Mouse (Mus musculus) cerebellum, adult 2 months (tissue): ENCODE results near the gene Eif4ebp2. TPM values are rescaled to one million over a fixed set of nuclear protein-coding genes. Genes with fewer than 3 reads are reported as not detected.
"Not testable (repeated sequence)": the region's sequence is repeated elsewhere in the genome, so short reads cannot be mapped to it uniquely, and the experiment has no call there.

ENCODE experiments used
- DNase-seq, 2 experiments: peaks; one replicate each; pipeline ENCODE4 v3.0.0; 2021
- H3K27ac ChIP-seq: fragments of 200-500 bp; 2 replicates; pipeline ENCODE4 v1.5.1; 2012; ENCODE audit warnings: low read length, control low read depth, inconsistent platforms; ENCODE audit not compliant: insufficient read depth
- H3K27me3 ChIP-seq: fragments of 200-500 bp; 2 replicates; pipeline ENCODE4 v1.6.1; 2012; ENCODE audit warnings: inconsistent platforms, mild to moderate bottlenecking, low read length, moderate library complexity; ENCODE audit not compliant: control insufficient read depth, insufficient read depth
- H3K4me1 ChIP-seq: fragments of 200-500 bp; 2 replicates; pipeline ENCODE4 v1.6.1; 2011; ENCODE audit warnings: low read length; ENCODE audit not compliant: control insufficient read depth, insufficient read depth
- H3K4me3 ChIP-seq: fragments of 200-500 bp; replicated peaks from 2 replicates; pipeline ENCODE3; 2011; ENCODE audit warnings: mild to moderate bottlenecking, low read depth, low read length, control low read depth; ENCODE audit not compliant: insufficient read depth
- CTCF ChIP-seq: fragments of 200-500 bp; IDR thresholded peaks from 2 replicates; pipeline ENCODE4 v1.5.1; 2011; ENCODE audit warnings: low read depth, mild to moderate bottlenecking, control low read depth, low read length, moderate library complexity, borderline replicate concordance; ENCODE audit not compliant: insufficient read depth
- POLR2A ChIP-seq: fragments of 200-500 bp; IDR thresholded peaks from 2 replicates; pipeline ENCODE4 v1.6.1; 2011; ENCODE audit warnings: low read length, control low read depth, borderline replicate concordance; ENCODE audit not compliant: insufficient read depth
- WGBS: fragments of 180-500 bp; shearing (Covaris S2); methylation state at CpG from one replicate; pipeline ENCODE4 v1.1.7; 2018; 5-methylcytosine and 5-hydroxymethylcytosine counted together
- polyA plus RNA-seq: library from polyadenylated mRNA; depleted of rRNA; stranded (reverse); fragments of >200 nt; gene quantifications from 2 replicates; pipeline ENCODE4 v1.2.3, GENCODE M21; 2012

Eif4ebp2 gene
- polyA plus RNA-seq, 1 experiment: 30.4 TPM

DNA sequence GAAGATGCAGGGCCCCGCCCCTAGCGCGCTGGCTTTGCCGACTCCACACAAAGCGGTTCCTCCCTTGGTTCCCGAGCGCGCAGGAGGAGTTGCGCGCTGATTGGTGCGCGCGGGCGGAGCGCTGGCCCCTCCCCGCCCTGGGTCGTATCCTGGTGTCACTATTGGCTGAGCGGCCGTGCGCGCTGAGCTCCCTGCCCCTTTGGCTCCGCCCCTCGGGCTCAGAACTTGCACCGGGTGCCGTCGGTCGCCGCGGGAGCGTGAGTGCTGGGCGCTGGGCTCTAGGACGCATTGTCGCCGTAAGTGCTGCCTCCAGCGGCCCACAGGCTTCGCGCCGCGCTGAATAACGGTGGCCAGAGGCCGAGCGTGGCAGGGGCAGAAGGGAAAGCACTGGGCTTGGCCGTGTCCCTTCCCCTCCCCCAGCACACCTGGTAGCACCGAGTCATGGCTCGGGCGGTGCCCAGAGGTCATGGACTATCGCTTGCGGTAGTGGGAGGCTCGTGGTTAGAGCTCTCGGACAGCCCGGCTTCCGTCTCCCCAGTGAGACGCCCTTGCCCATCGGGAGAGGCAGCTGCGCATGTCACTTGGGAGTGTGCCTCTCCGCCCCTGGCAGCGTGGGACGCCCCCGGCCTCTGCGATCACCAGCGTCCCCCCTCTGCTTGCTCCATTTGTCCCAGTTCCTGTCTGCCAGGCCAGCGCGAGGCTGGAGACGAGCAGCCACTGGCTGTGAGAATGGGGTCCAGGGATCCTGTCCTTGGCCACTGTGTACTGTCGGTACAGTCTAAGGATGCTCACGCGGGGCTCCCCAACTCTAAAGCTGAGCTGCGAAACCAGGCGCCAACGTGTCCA lies 23.4 kb upstream of the Eif4ebp2 start, which contains the start of gene Lrrc20:
Gene Lrrc20 (plus strand): TSS at position 208 of the 846 bp plus-strand sequence.
- Histone ChIP-seq H3K27me3 (no peaks in the 10 kb centered on the region), H3K27ac (0 out of 2 replicates have a peak within 1 kb of the TSS, but pooled peaks have one; percentile 8), H3K4me3 (peak within 1 kb of the TSS; percentile 82), H3K4me1 (no peaks in the 10 kb centered on the region; the same call in 1 of the 2 replicates)
- TF ChIP-seq CTCF: no peak
- peak; percentile 60 for TF ChIP-seq POLR2A
- under 1% methylated on average over 70 of the region's 70 CpGs for WGBS
- peak; percentile 93 to 97 for DNase-seq

DNA sequence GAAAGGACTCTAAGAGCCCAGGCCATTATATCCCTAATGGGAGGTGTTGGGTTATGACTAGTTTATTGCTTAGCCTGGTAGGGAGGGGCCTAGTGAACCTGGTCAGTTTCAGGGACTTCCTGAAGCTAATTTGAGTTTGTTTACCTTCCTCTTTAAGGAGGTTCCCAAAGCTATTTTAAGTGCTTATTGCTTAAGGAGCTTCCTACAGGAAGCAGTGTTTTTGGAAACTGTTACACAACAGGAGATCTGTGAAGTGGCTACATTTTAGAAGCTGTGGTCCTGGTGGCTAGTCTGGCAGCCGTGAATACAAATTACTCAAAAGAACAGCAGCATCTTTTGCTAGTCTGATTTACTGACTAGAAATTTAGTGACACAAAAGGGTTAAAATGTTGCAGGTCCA lies 21.9 kb upstream of the Eif4ebp2 start:
- H3K27ac ChIP-seq: no peak overlapping the region
- 82% methylated on average over 1 of the region's 1 CpGs for WGBS
- no peaks in the 10 kb centered on the region; the same call in 1 of the 2 replicates for H3K4me1 ChIP-seq
- no peak for TF ChIP-seq CTCF
- no peak for TF ChIP-seq POLR2A
- no peaks in the 10 kb centered on the region for H3K27me3 ChIP-seq
- DNase-seq: no peak
- H3K4me3 ChIP-seq: no peak overlapping the region

DNA sequence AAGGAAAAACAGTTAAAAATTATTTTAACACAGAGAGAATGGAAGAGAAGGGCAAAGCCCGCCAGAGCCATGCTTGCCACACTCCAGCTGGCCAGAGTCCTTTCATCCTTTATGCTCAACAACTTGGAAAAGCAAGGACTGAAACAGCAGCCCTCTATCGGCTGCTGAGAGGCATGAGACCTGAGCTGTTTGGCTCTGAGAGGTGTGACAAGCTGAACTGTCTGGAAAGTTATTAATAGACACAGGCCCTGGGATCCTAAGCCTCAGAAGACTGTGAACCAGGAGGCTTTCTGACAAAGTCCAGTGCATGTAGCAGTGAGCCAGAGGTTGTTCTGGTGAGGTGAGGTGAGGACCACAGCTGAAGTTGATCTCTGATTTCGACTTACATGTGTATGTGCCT lies 21.2 kb upstream of the Eif4ebp2 start:
- Histone ChIP-seq H3K4me3 (no peak overlapping the region), H3K27ac (no peak overlapping the region), H3K27me3 (no peaks in the 10 kb centered on the region), H3K4me1 (no peaks in the 10 kb centered on the region; the same call in 1 of the 2 replicates)
- TF ChIP-seq CTCF (no peak), POLR2A (no peak)
- no peak for DNase-seq
- WGBS: 73% methylated on average over 3 of the region's 3 CpGs

DNA sequence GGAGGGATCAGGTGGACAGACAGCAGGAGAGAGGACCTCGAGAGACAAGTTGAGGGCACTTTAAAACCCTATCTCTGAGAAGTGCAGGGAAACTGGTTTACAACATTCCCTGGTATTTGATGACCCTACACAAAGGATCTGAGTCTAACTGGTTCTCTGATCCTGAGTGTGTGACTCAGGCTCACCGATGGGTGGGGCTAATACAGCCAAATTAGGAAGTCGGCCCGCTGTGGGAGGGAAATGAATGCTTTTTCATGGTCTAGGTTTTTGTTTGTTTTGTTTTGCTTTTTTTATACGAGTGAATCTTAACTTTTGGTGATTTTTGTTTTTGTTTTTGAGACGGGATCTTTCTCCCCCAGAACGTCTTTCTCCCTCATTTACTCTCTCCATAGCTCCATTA lies 16.4 kb upstream of the Eif4ebp2 start:
- no peak for DNase-seq
- H3K27ac ChIP-seq: no peak overlapping the region
- WGBS: 68% methylated on average over 7 of the region's 7 CpGs
- H3K4me3 ChIP-seq: no peak overlapping the region
- H3K27me3 ChIP-seq: no peaks in the 10 kb centered on the region
- TF ChIP-seq CTCF (no peak), POLR2A (no peak)
- H3K4me1 ChIP-seq: no peaks in the 10 kb centered on the region

DNA sequence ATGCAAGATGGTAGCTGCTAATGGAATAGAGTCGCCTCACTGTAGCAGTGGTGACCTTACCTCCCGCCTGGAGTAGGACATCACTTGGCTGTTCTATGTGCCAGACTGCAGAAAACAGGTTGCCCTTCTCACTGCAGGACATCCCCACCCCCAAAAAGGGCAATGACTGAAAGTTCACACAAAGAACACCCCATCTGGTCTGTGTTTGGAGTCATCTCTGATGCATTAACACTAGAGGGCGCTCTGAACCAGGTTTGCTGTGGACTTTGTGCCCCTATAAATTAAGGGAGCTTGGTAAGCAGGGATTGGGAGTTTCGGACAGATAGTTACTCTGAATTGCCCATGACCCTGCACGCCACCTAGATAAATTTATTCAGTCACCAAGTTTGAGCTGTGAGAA lies 14.4 kb upstream of the Eif4ebp2 start:
- Histone ChIP-seq H3K4me3 (no peak overlapping the region), H3K4me1 (no peaks in the 10 kb centered on the region), H3K27me3 (no peaks in the 10 kb centered on the region), H3K27ac (no peak overlapping the region)
- 18% methylated on average over 5 of the region's 5 CpGs for WGBS
- DNase-seq: peak in 1 of 2 experiments; percentile 43
- TF ChIP-seq POLR2A (no peak), CTCF (peak; percentile 74)

DNA sequence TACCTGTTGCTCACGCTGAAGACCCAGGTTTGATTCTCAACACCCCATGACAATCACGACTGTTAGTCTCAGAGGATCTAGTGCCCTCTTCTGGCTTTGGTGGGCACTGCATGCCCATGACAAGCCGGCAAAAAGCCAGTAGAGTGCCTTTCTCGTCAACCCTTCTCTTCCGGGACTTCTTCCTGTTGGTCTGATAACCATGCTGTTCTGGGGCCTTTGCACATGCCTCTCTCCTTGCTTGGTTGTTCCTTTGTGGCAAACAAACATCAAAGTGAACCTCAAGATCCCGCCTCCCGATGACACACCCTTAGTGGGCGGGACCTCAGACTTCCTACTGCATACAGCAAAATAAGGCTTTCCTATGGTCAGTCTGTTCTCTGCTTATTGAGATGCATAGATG lies 13.8 kb upstream of the Eif4ebp2 start:
- Histone ChIP-seq H3K4me3 (no peak overlapping the region), H3K27me3 (no peaks in the 10 kb centered on the region), H3K27ac (no peak overlapping the region), H3K4me1 (no peaks in the 10 kb centered on the region)
- 72% methylated on average over 8 of the region's 8 CpGs for WGBS
- DNase-seq: no peak
- TF ChIP-seq POLR2A (no peak), CTCF (peak; percentile 22; the same call in 1 of the 2 replicates)

DNA sequence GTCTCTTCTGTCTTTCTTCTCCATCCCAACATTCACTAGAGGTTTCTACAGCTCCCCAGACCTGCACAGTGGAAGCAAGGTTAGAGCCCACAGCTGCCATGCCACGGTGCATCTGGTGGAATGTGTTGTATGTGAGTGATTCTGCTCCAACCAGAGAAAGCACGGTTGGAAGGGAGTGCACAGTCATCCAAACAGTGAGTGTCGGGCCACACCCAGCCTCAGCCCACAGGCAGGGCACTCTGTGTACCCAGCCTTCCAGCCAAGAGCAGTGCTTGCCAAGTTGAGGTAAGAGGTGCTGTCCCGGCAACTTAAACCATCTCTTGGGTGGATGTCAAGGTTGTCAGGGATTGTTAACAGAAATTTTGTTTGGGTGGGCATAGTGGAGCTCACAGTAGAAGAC lies 12.5 kb upstream of the Eif4ebp2 start:
- no peak overlapping the region for H3K27ac ChIP-seq
- DNase-seq: no peak
- WGBS: 53% methylated on average over 4 of the region's 4 CpGs
- no peaks in the 10 kb centered on the region for H3K4me1 ChIP-seq
- TF ChIP-seq CTCF (no peak), POLR2A (no peak)
- no peak overlapping the region for H3K4me3 ChIP-seq
- H3K27me3 ChIP-seq: no peaks in the 10 kb centered on the region

DNA sequence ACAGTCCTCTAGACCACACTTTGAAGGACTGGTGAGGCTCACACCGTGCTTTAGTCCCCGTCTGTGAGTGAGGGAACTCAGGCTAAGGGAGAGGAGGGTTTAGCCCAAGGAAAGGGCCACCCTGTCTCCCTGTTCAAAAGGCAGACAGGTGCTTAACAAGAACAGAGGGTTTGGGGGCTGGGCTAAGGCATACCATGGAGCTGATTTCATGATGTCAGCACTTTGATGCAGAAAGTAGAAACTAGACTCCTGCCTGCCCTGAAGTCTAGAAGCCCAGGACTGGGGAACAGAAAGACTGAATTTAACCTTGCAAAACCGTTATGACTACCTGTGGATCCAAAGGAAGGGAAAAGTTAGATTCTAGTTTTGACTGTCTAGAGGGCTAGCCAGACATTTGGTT lies 4.7 kb upstream of the Eif4ebp2 start:
- Histone ChIP-seq H3K27ac (no peak overlapping the region), H3K27me3 (no peaks in the 10 kb centered on the region), H3K4me3 (no peak overlapping the region), H3K4me1 (no peaks in the 10 kb centered on the region)
- no peak for DNase-seq
- TF ChIP-seq POLR2A (no peak), CTCF (no peak)
- whole genome bisulfite sequencing: 73% methylated on average over 3 of the region's 3 CpGs

DNA sequence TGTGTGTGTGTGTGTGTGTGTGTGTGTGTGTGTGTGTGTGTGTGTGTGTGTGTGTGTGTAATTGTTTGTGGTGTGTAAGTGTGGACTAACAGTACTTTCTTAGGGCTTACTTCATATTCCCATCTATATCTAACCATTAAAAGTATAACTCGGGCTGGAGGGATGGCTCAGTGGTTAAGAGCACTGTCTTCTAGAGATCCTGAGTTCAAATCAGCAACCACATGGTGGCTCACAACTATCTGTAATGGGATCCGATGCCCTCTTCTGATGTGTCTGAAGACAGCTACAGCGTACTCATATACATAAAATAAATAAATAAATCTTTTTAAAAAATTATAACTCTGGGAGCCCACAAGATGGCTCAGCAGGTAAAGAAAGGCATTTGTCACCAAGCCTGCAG lies 710 bp upstream of the Eif4ebp2 start:
- H3K27me3 ChIP-seq, H3K27ac ChIP-seq, DNase-seq, H3K4me3 ChIP-seq: not testable (repeated sequence)
- WGBS: 58% methylated on average over 3 of the region's 3 CpGs
- peaks cover 14% of the 10 kb centered on the region; the same call in 1 of the 2 replicates for H3K4me1 ChIP-seq
